Mouse (Mus musculus) naive thymus-derived CD4-positive, alpha-beta T cell, adult 2 months (primary cell): ENCODE results near the gene Krtap9-3.
"Not testable (repeated sequence)": the region's sequence is repeated elsewhere in the genome, so short reads cannot be mapped to it uniquely, and the experiment has no call there.

Experiments
- DNase-seq: peaks from one replicate; pipeline ENCODE4 v3.0.0-alpha.2; 2011; ENCODE audit warnings: low read depth

Krtap9-3 gene

GRCm38 (mm10) chr11:99597742-99598141 is at the start of gene Krtap9-3:
TSS of gene Krtap9-3 (minus strand) at chr11:99598105.
- not testable (repeated sequence) for DNase-seq

DNA sequence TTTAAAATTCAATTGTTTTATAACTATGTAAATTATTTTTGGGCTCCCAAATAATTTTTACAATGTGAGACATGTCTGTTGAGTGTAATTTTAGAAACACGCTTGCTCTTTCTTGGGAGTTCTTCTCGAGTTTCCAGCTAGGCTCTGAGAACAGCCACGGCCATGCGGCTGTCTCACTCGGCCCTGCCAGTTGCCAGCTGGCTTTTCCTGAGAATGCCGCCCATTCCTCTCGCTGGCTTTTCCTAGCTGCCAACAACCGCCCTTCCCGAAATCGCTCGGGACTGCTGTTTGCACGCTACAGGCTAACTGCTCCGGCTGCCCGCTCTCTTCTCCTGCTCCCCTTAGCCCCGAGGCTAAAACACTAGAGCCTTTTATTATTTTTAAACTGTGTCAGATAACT is 48.5 kb upstream of the Krtap9-3 start:
- no peak for DNase-seq

DNA sequence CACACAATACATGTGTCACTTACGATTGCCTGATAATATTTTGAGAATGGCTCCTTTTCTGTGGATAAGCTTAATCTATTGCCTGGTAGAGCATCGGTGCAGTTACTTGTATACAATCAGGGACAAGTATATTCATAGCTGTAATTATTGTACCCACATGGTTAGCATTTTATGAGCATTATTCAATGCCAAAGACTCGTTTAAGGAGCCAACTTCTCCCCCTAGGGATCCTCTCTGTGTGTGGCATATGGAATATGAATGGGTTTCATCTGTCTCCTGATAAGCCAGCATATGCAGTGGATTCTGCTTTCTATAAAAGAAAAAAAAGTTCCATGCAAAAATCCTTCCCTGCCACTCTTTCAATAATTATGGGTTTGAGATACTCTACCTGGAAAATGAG is 46.4 kb upstream of the Krtap9-3 start:
- DNase-seq, result no peak

GRCm38 (mm10) chr11:99643635-99644139 is 45.8 kb upstream of the Krtap9-3 start, which contains the start of gene Krtap4-7:
TSS of gene Krtap4-7 (minus strand) at chr11:99644089.
- DNase-seq, result not testable (repeated sequence)

GRCm38 (mm10) chr11:99640926-99641325 is 43.0 kb upstream of the Krtap9-3 start:
- no peak for DNase-seq

DNA sequence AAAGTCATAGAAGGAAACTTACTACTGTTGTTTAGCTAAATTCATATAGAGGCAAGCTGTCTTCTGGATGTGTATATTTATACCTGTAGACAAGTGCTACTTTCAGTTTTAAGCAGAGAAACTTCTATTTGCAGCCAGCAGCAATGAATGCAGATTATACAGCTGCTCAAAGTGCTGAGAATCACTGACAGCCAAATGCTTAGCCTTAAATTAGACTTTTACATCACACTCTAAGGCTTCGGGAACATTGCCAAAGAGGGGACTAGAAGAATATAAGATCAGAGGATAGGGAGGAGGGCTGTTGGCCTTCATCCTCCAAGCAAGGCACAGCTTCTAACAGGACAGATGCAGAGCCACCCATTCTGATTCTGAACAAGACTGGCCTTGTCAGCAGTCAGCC is 39.2 kb upstream of the Krtap9-3 start:
- no peak for DNase-seq

- no peak for DNase-seq
Observed at GRCm38 (mm10) chr11:99634653-99635134, 36.8 kb upstream of the Krtap9-3 start, which contains the start of gene Krtap4-2. TSS of gene Krtap4-2 (minus strand) at chr11:99635084.

- no peak for DNase-seq
Observed at GRCm38 (mm10) chr11:99633293-99633692, 35.4 kb upstream of the Krtap9-3 start.

DNA sequence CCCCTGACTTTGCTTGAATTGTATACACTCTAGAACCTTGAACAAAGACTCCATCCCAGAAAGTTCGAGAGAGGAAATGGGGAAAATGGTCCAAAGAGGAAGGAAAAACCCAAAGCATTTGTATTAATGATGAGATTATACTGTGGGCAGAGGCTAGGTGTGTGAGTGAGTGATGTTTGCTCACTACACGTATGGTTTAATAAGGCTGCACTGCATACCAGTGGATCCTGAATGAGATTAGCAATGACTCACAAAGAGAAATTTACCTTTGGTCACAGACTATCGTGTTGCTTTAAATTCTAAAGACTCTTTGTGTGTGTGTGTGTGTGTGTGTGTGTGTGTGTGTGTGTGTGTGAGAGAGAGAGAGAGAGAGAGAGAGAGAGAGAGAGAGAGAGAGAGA is 33.0 kb upstream of the Krtap9-3 start:
- DNase-seq, result no peak

DNA sequence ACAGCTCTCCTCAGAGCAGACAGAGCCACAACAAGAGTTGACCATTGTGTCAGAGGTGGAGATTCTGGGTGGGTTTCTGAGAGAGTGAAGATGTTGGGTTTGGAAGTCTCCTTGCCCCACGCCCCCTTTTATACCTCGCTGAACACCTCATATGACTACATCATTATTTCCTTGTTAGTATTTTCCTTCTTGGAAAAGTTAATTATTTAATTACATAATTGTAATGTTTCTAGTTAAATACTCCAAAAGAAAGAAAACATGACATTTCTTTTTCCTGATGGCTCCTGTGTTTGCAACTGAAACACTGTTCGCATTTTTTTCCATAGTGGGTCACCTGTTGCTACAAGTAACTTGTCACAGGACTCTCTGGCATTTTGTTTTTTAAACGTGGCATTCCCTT is 30.2 kb upstream of the Krtap9-3 start, which contains the start of gene Krtap4-1:
Gene Krtap4-1, minus strand, starts transcription at position 101 of the 400 bp plus-strand sequence.
- no peak for DNase-seq

- DNase-seq, result no peak
Observed at GRCm38 (mm10) chr11:99620335-99620734, 22.4 kb upstream of the Krtap9-3 start, which contains the start of gene Gm11562. TSS of gene Gm11562 (minus strand) at chr11:99620435.

DNA sequence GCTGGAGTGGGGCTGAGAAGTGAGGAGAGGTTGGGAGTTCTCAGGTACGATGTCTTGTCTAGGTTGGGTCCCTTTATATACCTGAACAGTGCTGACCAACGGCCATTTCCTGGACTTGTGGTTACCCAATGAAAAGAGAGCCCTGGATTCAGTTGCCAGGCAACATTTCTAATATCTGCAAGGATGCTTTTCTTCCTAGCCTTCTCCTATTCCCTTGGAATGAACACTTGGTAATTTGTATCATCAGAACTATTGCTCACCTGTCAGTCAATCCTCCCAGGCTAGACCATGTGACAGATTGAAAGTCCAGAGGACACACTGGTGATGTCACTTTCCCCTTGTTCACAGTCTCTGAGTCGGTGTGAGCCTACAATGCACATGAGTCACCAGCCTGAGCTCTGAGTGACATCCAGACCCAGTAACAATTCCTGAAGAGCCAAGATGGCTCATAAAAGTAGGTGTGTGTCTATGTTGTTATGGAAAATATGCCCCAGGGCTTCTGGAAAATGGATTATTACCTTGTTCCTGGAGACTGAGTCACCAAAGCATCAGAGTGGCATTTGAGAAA is 17.0 kb upstream of the Krtap9-3 start, which contains the start of gene Krtap2-4:
Gene Krtap2-4, minus strand, starts transcription at position 51 of the 568 bp plus-strand sequence.
- no peak for DNase-seq

DNA sequence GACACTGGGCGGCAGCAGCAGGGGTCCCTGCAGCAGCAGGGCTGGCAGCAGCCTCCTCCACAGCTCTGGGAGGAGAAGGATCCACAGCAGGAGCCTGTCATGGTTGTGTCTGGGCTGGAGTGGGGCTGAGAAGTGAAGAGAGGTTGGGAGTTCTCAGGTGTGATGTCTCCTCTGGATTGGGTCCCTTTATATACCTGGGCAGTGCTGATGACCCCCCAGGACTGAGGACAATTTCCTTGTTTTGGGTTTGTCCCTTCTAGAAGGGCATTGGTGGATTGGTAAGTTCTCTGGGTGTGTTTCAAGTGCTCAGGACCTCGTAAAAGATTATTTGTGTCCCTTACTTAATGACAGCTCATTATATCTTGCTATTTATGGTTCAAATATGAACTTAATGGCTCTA is 12.2 kb upstream of the Krtap9-3 start, which contains the start of gene Gm11937:
Gene Gm11937, minus strand, starts transcription at position 101 of the 400 bp plus-strand sequence.
- not testable (repeated sequence) for DNase-seq

GRCm38 (mm10) chr11:99609126-99609525 is 11.2 kb upstream of the Krtap9-3 start:
- DNase-seq, result no peak

DNA sequence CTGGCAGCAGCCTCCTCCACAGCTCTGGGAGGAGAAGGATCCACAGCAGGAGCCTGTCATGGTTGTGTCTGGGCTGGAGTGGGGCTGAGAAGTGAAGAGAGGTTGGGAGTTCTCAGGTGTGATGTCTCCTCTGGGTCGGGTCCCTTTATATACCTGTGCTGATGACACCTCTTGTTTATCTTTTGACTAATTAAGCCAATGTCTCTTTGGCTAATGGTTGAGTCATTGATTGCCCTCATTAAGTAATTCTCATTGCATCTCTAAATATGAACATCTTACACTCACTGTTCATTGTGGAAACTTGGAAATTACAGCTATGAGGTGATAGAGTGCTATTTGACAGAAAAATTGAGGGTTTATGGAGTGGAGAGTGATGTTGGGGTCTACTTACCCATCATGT is 5.3 kb upstream of the Krtap9-3 start, which contains the start of gene Gm11938:
Gene Gm11938, minus strand, starts transcription at position 101 of the 400 bp plus-strand sequence.
- DNase-seq, result not testable (repeated sequence)

GRCm38 (mm10) chr11:99590981-99591380 is 6.9 kb downstream of the Krtap9-3 start, which contains the start of gene Krtap1-3:
TSS of gene Krtap1-3 (minus strand) at chr11:99591339.
- no peak for DNase-seq

DNA sequence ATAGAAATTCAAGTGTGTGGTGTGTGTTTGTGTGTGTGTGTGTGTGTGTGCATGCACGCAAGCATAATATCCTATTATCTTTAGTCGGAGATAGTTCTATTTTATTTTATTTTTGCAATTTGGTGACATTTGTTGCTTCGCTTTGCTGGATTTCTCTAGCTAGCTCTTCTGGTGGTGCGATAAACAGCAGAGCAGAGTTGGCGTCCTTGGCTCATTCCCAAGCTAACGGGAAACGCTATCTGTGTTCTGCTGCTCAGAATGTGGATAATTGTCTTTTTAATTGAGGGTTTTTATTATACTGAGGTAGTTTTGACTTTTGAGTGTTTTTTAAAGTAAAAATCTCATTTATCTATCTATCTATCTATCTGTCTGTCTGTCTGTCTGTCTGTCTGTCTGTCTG is 12.8 kb downstream of the Krtap9-3 start:
- DNase-seq, result no peak

DNA sequence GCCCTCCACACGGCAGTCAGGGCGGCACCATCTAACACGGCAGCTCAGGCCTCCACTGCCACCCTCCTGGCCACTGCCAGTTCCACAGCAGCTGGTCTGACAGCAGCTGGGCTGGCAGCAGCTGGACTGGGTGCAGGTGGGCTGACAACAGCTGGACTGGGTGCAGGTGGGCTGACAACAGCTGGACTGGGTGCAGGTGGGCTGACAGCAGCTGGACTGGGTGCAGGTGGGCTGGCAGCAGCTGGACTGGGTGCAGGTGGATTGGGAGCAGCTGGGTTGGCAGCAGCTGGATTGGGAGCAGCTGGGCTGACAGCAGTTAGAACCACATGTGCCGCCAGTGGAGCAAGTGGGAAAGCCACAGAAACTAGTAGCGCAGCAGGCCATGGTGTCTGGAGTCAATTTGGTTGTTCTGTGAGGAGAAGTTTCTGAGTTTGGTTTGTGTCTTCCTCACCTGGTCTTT is 14.6 kb downstream of the Krtap9-3 start, which contains the start of gene Krtap1-4:
Gene Krtap1-4, minus strand, starts transcription at position 410 of the 460 bp plus-strand sequence.
- DNase-seq, result no peak

DNA sequence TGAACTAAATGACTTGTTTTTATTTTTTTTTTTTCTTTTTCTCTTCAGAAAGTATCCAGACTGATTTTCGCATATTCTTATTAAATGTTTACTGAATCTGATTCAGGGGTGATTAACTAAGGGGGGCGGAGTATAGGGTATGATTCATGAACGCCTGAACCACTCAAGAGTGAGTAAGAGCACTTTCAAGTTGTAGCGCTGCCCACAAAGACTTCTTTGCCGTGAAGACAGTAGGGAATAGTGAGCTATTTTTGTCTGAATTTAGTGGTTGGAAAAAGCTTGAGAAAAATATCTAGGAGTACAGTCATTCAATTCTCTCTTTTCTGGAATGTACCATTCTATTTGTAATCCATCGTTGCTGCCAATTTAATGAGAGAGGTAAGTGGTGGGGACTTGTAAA is 16.3 kb downstream of the Krtap9-3 start:
- no peak for DNase-seq

- DNase-seq, result no peak
Observed at GRCm38 (mm10) chr11:99581051-99581450, 16.9 kb downstream of the Krtap9-3 start.

GRCm38 (mm10) chr11:99580636-99581035 is 17.3 kb downstream of the Krtap9-3 start, which contains the start of gene Krtap1-5:
TSS of gene Krtap1-5 (minus strand) at chr11:99581016.
- no peak for DNase-seq

GRCm38 (mm10) chr11:99574106-99574505 is 23.8 kb downstream of the Krtap9-3 start:
- DNase-seq, result peak; percentile 59

GRCm38 (mm10) chr11:99573164-99573563 is 24.7 kb downstream of the Krtap9-3 start:
- DNase-seq, result no peak
